Mouse (Mus musculus): ENCODE measurements around the gene Olfr101.

Olfr101 gene

GRCm38 (mm10) chr17:37304213-37304612 lies at the start of gene Olfr101:
Gene Olfr101, minus strand, starts transcription at chr17:37304313.
- DNase-seq (ENCODE audit: low spot score in 2 of 2): no peak

DNA sequence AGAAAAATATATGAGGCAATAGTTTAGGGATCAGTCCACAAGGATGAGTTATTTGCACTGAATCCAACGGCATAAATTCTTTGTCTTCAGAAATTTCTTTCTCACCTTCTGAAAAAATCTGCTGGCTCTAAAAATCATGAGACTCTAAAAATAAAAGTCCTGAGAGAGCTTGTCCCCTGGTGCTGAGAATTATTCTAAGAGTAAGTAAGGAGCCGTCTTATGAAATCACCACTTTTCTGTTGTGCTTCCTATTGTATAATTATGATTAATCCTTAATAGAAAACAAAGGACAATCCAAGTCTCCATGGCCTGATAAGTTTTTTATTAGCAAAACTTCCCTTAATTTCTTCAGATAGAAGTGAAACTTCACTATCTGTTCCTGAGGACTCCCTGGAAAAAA lies 35.5 kb upstream of the Olfr101 start, which contains the start of gene Olfr103:
Gene Olfr103, minus strand, starts transcription at position 101 of the 400 bp plus-strand sequence.
- no peak for DNase-seq (ENCODE audit: low spot score in 2 of 2)

DNA sequence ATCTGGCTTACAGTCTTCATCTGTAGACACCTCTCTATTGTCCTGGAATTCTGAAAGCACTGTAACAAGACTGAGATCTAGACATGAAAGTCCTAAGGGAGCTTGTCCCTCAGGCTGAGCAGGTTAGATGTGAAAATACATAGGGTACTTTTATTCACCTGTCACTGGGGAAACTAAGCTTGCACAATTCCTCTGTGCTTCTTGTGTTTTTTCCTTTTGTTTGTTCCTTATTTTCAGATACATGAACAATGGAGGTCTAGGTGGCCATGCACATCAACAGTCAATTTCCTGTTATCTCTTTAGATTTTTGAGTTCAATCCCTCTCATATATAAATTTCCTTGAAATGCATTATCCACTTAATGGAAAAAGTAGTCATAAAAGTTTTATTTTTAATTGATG lies 12.8 kb upstream of the Olfr101 start, which contains the start of gene Olfr102:
Gene Olfr102, minus strand, starts transcription at position 101 of the 400 bp plus-strand sequence.
- no peak for DNase-seq (ENCODE audit: low spot score in 2 of 2)

GRCm38 (mm10) chr17:37310146-37310699 lies 6.1 kb upstream of the Olfr101 start:
- no peak for DNase-seq (ENCODE audit: low spot score in 2 of 2)

DNA sequence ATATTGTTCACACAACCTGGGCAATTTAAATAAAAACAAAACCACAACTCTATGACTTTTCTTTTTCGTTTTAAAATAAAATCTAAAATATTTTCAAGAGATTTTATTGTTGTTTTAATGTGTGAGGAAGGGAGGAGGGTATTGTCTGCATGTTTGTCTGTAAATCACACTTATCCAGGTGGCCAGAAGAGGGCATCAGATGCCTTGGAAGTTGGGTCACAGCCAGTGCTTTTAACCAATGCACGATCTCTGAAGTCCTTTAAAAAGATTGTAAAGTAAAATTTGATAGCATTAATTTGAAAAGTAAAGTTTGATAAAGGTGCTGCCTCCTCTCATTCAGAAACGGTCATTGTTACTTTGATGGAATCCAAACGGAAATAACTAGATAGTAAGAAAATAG lies 4.4 kb upstream of the Olfr101 start:
- no peak for DNase-seq (ENCODE audit: low spot score in 2 of 2)

- no peak for DNase-seq (ENCODE audit: low spot score in 2 of 2)
These were observed 20.8 kb downstream of the Olfr101 start, which contains the start of gene Olfr99 for GRCm38 (mm10) chr17:37283360-37283759. Gene Olfr99, minus strand, starts transcription at chr17:37283460.

GRCm38 (mm10) chr17:37280331-37280730 lies 23.8 kb downstream of the Olfr101 start:
- DNase-seq (ENCODE audit: low spot score in 2 of 2): peak in 1 of 2 experiments; percentile 13

- no peak for DNase-seq (ENCODE audit: low spot score in 2 of 2)
These were observed 27.5 kb downstream of the Olfr101 start for GRCm38 (mm10) chr17:37276573-37276972.

DNA sequence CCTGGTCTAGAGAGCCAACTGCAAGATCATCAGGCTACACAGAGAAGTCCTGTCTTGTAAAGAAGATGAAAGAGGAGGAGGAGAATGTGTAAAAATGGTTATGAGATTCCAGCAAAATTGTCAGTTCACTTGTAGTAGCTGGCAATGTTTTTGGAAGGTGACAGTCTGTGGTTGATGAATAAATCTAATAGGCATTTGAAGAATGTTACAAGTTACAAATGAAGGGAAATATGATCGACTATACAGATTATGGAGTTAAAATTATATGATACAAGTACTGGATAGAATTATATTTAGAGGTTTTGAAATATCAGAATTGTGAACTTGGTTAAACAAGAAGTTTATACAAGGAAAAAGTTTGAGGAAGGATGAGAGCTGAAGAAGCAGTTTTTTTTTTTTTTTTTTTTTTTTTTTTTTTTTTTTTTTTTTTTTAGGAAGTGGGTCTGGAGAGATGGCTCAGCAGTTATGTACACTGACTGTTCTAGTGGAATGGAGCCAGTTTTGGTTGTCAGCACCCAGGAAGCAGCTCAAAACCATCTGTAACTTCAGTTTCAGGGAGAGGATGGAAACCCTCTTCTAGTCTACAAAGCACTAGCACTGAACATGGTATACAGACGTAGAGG lies 28.4 kb downstream of the Olfr101 start:
- no peak for DNase-seq (ENCODE audit: low spot score in 2 of 2)

DNA sequence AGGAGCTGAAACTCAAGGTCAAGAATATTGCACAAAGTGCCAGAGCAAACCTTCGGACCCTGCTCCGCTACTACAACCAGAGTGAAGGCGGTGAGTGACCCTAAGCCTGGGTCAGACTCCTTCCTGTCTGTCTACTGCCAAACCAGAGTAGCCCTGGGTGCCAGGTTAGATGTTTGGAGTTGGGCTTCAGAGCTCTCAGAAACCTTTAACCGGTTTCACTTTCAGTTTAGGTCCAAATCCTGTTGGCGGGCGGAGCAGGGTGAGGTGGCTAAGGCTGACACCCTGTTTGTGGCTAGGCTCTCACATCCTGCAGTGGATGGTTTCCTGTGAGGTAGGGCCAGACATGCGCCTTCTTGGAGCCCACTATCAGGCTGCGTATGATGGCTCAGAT lies 33.4 kb downstream of the Olfr101 start:
- peak; percentile 38 to 63 for DNase-seq (ENCODE audit: low spot score in 2 of 2)

DNA sequence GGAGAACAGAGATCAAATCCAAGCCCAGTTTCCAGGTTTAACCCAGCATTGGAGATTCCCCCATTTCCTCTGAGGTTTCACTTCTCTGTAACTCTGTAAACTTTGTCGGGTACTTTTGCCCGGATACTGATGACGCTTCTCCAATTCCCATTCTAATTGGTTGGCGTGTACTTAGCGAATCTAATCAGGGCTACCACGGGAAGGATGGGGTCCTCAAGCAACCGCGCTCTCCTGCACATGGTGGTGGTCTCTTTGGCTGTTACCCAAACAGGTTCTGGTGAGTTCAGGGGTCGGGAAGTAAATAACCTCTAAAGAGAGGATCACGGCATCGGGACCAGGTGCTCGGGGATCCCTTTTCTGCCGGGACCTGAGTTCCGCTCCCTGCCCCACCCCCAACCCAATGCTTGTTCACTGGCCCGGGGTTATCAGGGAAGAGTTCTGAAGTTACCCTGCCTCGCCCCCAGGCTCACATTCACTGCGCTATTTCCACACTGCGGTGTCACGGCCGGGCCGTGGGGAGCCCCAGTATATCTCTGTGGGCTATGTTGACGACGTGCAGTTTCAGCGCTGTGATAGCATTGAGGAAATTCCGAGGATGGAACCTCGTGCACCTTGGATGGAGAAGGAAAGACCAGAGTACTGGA lies 33.9 kb downstream of the Olfr101 start, which contains the start of gene H2-M3:
Gene H2-M3, plus strand, starts transcription at position 163 of the 644 bp plus-strand sequence.
- peak; percentile 91 to 92 for DNase-seq (ENCODE audit: low spot score in 2 of 2)

DNA sequence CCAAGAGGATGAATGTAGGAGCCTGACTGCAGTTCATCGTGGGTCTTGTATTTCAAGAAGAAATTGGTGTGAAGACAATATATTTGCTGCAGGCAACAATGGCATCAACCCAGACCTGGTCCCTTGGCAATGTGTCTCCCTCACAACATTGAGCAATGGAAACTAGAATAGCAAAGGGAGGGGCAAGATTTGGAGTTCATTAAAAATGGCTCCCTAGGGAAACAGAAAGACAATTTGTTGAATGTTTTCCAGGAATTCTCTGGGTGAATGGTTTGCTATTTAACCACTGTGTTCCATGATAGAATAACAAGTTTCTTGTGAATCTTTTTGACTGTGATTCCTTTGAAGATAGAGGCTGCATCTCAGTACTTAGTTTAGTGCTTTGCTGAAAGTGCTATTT lies 40.5 kb downstream of the Olfr101 start, which contains the start of gene Olfr98:
Gene Olfr98, minus strand, starts transcription at position 124 of the 400 bp plus-strand sequence.
- DNase-seq (ENCODE audit: low spot score in 2 of 2): peak in 1 of 2 experiments; percentile 12

DNA sequence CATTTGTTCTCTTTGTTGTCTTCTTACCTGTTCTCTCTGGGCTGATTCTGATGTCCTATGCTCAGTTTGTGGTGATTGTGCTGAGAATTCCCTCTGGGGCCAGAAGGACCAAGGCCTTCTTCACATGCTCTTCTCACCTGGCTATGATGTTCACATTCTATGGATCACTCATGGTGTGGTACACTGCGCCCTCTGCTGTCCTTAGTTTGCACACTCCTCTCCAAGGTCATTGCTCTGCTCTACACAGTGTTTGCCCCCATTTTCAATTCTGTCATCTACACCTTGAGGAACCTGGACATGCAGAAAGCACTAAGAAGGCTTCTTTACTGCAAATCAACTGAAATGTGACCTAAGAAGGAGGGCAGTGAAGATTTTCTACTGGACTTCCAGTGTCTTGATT lies 53.6 kb downstream of the Olfr101 start:
- peak; percentile 9 to 10 for DNase-seq (ENCODE audit: low spot score in 2 of 2)

- no peak for DNase-seq (ENCODE audit: low spot score in 2 of 2)
These were observed 54.7 kb downstream of the Olfr101 start for GRCm38 (mm10) chr17:37249460-37249859.
